Mouse (Mus musculus): ENCODE results near the gene Kcne3. TPM values are rescaled to one million over a fixed set of nuclear protein-coding genes. Genes with fewer than 3 reads are reported as not detected.
A peak's percentile ranks its signal among the peaks of the same experiment; 100 is the strongest.

The Kcne3 gene
- polyA plus RNA-seq (2014; fragmentation: Nextera tagmentation; extraction: Ambion mirVana): 73.1 and 74.5 TPM in 2 replicates

- DNase-seq (ENCODE audit: low spot score) (peak; percentile 39), ATAC-seq (replicated peaks; ENCODE audit: low FRiP score, low TSS enrichment, low read depth) (no peak)
- 0 out of 2 replicates have a peak, but pooled peaks cover 4% of the 10 kb centered on the region for H3K4me1 ChIP-seq (replicated peaks; ENCODE audit: control insufficient read depth, insufficient read depth, low read length)
- no peaks in the 10 kb centered on the region for H3K9me3 ChIP-seq (ENCODE audit: control insufficient read depth, low read length)
- peaks cover 24% of the 10 kb centered on the region for H3K27me3 ChIP-seq (replicated peaks; ENCODE audit: control insufficient read depth, insufficient read depth, low read length)
- H3K36me3 ChIP-seq (ENCODE audit: control insufficient read depth, insufficient read depth, low read length): no peaks in the 10 kb centered on the region
- no peak within 1 kb of the TSS for H3K27ac ChIP-seq (ENCODE audit: low read depth)
- no peak within 1 kb of the TSS for H3K4me3 ChIP-seq (ENCODE audit: low read depth, low read length)
- H3K4me2 ChIP-seq (ENCODE audit: low read length): no peak within 1 kb of the TSS
- H3K9ac ChIP-seq (ENCODE audit: low read length): no peak within 1 kb of the TSS
- WGBS: 73% methylated on average over 3 of the region's 3 CpGs
These were observed at the start of gene Kcne3 for GRCm38 (mm10) chr7:100176269-100176668. Gene Kcne3, plus strand, starts transcription at chr7:100176502.

- Histone ChIP-seq H3K36me3 (ENCODE audit: control insufficient read depth, insufficient read depth, low read length) (no peaks in the 10 kb centered on the region), H3K9me3 (ENCODE audit: control insufficient read depth, low read length) (no peaks in the 10 kb centered on the region), H3K9ac (ENCODE audit: low read length) (no peak overlapping the region), H3K4me3 (ENCODE audit: low read depth, low read length) (no peak overlapping the region), H3K27me3 (replicated peaks; ENCODE audit: control insufficient read depth, insufficient read depth, low read length) (no peaks in the 10 kb centered on the region), H3K4me1 (replicated peaks; ENCODE audit: control insufficient read depth, insufficient read depth, low read length) (peaks cover 8% of the 10 kb centered on the region), H3K27ac (ENCODE audit: low read depth) (no peak overlapping the region), H3K4me2 (ENCODE audit: low read length) (no peak overlapping the region)
- DNase-seq (ENCODE audit: low spot score) (no peak), ATAC-seq (replicated peaks; ENCODE audit: low FRiP score, low TSS enrichment, low read depth) (peak; percentile 64)
- 67% methylated on average over 7 of the region's 7 CpGs for whole genome bisulfite sequencing
These were observed 49.8 kb upstream of the Kcne3 start for GRCm38 (mm10) chr7:100126514-100126913.

GRCm38 (mm10) chr7:100128262-100129041 lies 47.9 kb upstream of the Kcne3 start:
- ATAC-seq (replicated peaks; ENCODE audit: low FRiP score, low TSS enrichment, low read depth) (no peak), DNase-seq (ENCODE audit: low spot score) (no peak)
- Histone ChIP-seq H3K4me3 (ENCODE audit: low read depth, low read length) (no peak overlapping the region), H3K4me2 (ENCODE audit: low read length) (no peak overlapping the region), H3K27ac (ENCODE audit: low read depth) (no peak overlapping the region), H3K9ac (ENCODE audit: low read length) (no peak overlapping the region), H3K4me1 (replicated peaks; ENCODE audit: control insufficient read depth, insufficient read depth, low read length) (peaks cover 7% of the 10 kb centered on the region), H3K9me3 (ENCODE audit: control insufficient read depth, low read length) (no peaks in the 10 kb centered on the region), H3K27me3 (replicated peaks; ENCODE audit: control insufficient read depth, insufficient read depth, low read length) (no peaks in the 10 kb centered on the region), H3K36me3 (ENCODE audit: control insufficient read depth, insufficient read depth, low read length) (no peaks in the 10 kb centered on the region)
- 79% methylated on average over 7 of the region's 7 CpGs for WGBS

- no peak for ATAC-seq (replicated peaks; ENCODE audit: low FRiP score, low TSS enrichment, low read depth)
- 39% methylated on average over 6 of the region's 6 CpGs for WGBS
- 0 out of 2 replicates have a peak, but pooled peaks cover 2% of the 10 kb centered on the region for H3K4me1 ChIP-seq (replicated peaks; ENCODE audit: control insufficient read depth, insufficient read depth, low read length)
These were observed 45.7 kb upstream of the Kcne3 start for GRCm38 (mm10) chr7:100130592-100130991.

GRCm38 (mm10) chr7:100132379-100132778 lies 43.9 kb upstream of the Kcne3 start:
- H3K9me3 ChIP-seq (ENCODE audit: control insufficient read depth, low read length): no peaks in the 10 kb centered on the region
- no peaks in the 10 kb centered on the region for H3K27me3 ChIP-seq (replicated peaks; ENCODE audit: control insufficient read depth, insufficient read depth, low read length)
- peak overlapping the region; percentile 11; the same call in 1 of the 2 replicates for H3K27ac ChIP-seq (ENCODE audit: low read depth)
- H3K4me2 ChIP-seq (ENCODE audit: low read length): no peak overlapping the region
- H3K9ac ChIP-seq (ENCODE audit: low read length): no peak overlapping the region
- peak; percentile 48 for DNase-seq (ENCODE audit: low spot score)
- 0 out of 2 replicates have a peak, but pooled peaks cover 2% of the 10 kb centered on the region for H3K4me1 ChIP-seq (replicated peaks; ENCODE audit: control insufficient read depth, insufficient read depth, low read length)
- H3K36me3 ChIP-seq (ENCODE audit: control insufficient read depth, insufficient read depth, low read length): no peaks in the 10 kb centered on the region
- peak; percentile 53; the same call in 1 of the 2 replicates for ATAC-seq (replicated peaks; ENCODE audit: low FRiP score, low TSS enrichment, low read depth)
- 69% methylated on average over 1 of the region's 1 CpGs for WGBS
- H3K4me3 ChIP-seq (ENCODE audit: low read depth, low read length): no peak overlapping the region

More at GRCm38 (mm10) chr7:100130592-100130991, 45.7 kb upstream of the Kcne3 start:
- Histone ChIP-seq H3K4me2 (ENCODE audit: low read length) (no peak overlapping the region), H3K4me3 (ENCODE audit: low read depth, low read length) (no peak overlapping the region), H3K9ac (ENCODE audit: low read length) (no peak overlapping the region), H3K27ac (ENCODE audit: low read depth) (no peak overlapping the region), H3K27me3 (replicated peaks; ENCODE audit: control insufficient read depth, insufficient read depth, low read length) (no peaks in the 10 kb centered on the region), H3K9me3 (ENCODE audit: control insufficient read depth, low read length) (no peaks in the 10 kb centered on the region), H3K36me3 (ENCODE audit: control insufficient read depth, insufficient read depth, low read length) (no peaks in the 10 kb centered on the region)
- DNase-seq (ENCODE audit: low spot score): peak; percentile 40

GRCm38 (mm10) chr7:100137038-100137437 lies 39.3 kb upstream of the Kcne3 start:
- Histone ChIP-seq H3K27me3 (replicated peaks; ENCODE audit: control insufficient read depth, insufficient read depth, low read length) (no peaks in the 10 kb centered on the region), H3K9me3 (ENCODE audit: control insufficient read depth, low read length) (no peaks in the 10 kb centered on the region), H3K36me3 (ENCODE audit: control insufficient read depth, insufficient read depth, low read length) (no peaks in the 10 kb centered on the region), H3K4me3 (ENCODE audit: low read depth, low read length) (no peak overlapping the region), H3K4me1 (replicated peaks; ENCODE audit: control insufficient read depth, insufficient read depth, low read length) (0 out of 2 replicates have a peak, but pooled peaks cover 1% of the 10 kb centered on the region), H3K27ac (ENCODE audit: low read depth) (no peak overlapping the region), H3K9ac (ENCODE audit: low read length) (no peak overlapping the region), H3K4me2 (ENCODE audit: low read length) (no peak overlapping the region)
- DNase-seq (ENCODE audit: low spot score) (peak; percentile 18), ATAC-seq (replicated peaks; ENCODE audit: low FRiP score, low TSS enrichment, low read depth) (no peak)
- WGBS: 79% methylated on average over 9 of the region's 9 CpGs

GRCm38 (mm10) chr7:100138075-100138474 lies 38.2 kb upstream of the Kcne3 start:
- Histone ChIP-seq H3K4me2 (ENCODE audit: low read length) (no peak overlapping the region), H3K27ac (ENCODE audit: low read depth) (no peak overlapping the region), H3K27me3 (replicated peaks; ENCODE audit: control insufficient read depth, insufficient read depth, low read length) (no peaks in the 10 kb centered on the region), H3K9me3 (ENCODE audit: control insufficient read depth, low read length) (no peaks in the 10 kb centered on the region), H3K4me3 (ENCODE audit: low read depth, low read length) (no peak overlapping the region), H3K4me1 (replicated peaks; ENCODE audit: control insufficient read depth, insufficient read depth, low read length) (no peaks in the 10 kb centered on the region), H3K9ac (ENCODE audit: low read length) (no peak overlapping the region), H3K36me3 (ENCODE audit: control insufficient read depth, insufficient read depth, low read length) (no peaks in the 10 kb centered on the region)
- WGBS: 96% methylated on average over 4 of the region's 4 CpGs
- ATAC-seq (replicated peaks; ENCODE audit: low FRiP score, low TSS enrichment, low read depth) (no peak), DNase-seq (ENCODE audit: low spot score) (peak; percentile 2)

- Histone ChIP-seq H3K4me3 (ENCODE audit: low read depth, low read length) (no peak overlapping the region), H3K27me3 (replicated peaks; ENCODE audit: control insufficient read depth, insufficient read depth, low read length) (no peaks in the 10 kb centered on the region), H3K4me2 (ENCODE audit: low read length) (no peak overlapping the region), H3K27ac (ENCODE audit: low read depth) (no peak overlapping the region), H3K36me3 (ENCODE audit: control insufficient read depth, insufficient read depth, low read length) (no peaks in the 10 kb centered on the region), H3K4me1 (replicated peaks; ENCODE audit: control insufficient read depth, insufficient read depth, low read length) (no peaks in the 10 kb centered on the region), H3K9me3 (ENCODE audit: control insufficient read depth, low read length) (no peaks in the 10 kb centered on the region), H3K9ac (ENCODE audit: low read length) (no peak overlapping the region)
- 69% methylated on average over 1 of the region's 1 CpGs for WGBS
- ATAC-seq (replicated peaks; ENCODE audit: low FRiP score, low TSS enrichment, low read depth) (no peak), DNase-seq (ENCODE audit: low spot score) (no peak)
These were observed 35.7 kb upstream of the Kcne3 start for GRCm38 (mm10) chr7:100140591-100140990.

- no peak overlapping the region for H3K27ac ChIP-seq (ENCODE audit: low read depth)
- H3K4me1 ChIP-seq (replicated peaks; ENCODE audit: control insufficient read depth, insufficient read depth, low read length): no peaks in the 10 kb centered on the region; the same call in 1 of the 2 replicates
- no peak overlapping the region for H3K9ac ChIP-seq (ENCODE audit: low read length)
- ATAC-seq (replicated peaks; ENCODE audit: low FRiP score, low TSS enrichment, low read depth) (no peak), DNase-seq (ENCODE audit: low spot score) (peak; percentile 46)
- H3K4me3 ChIP-seq (ENCODE audit: low read depth, low read length): no peak overlapping the region
- no peak overlapping the region for H3K4me2 ChIP-seq (ENCODE audit: low read length)
- WGBS: 91% methylated on average over 4 of the region's 4 CpGs
- no peaks in the 10 kb centered on the region for H3K27me3 ChIP-seq (replicated peaks; ENCODE audit: control insufficient read depth, insufficient read depth, low read length)
- H3K36me3 ChIP-seq (ENCODE audit: control insufficient read depth, insufficient read depth, low read length): no peaks in the 10 kb centered on the region
- H3K9me3 ChIP-seq (ENCODE audit: control insufficient read depth, low read length): no peaks in the 10 kb centered on the region
These were observed 27.7 kb upstream of the Kcne3 start for GRCm38 (mm10) chr7:100148586-100148985.
